Mouse (Mus musculus) CH12.LX (cell line): ENCODE data around the gene Igfbp2. TPM values are rescaled to one million over a fixed set of nuclear protein-coding genes. Genes with fewer than 3 reads are reported as not detected.
A peak's percentile ranks its signal among the peaks of the same experiment; 100 is the strongest.

Source experiments
- DNase-seq: peaks from one replicate; pipeline ENCODE4 v3.0.0-alpha.2; 2013; ENCODE audit errors: extremely low read depth
- H3K27ac ChIP-seq: 2 replicates; pipeline ENCODE4 v1.5.1; 2012; ENCODE audit warnings: low read depth, mild to moderate bottlenecking, control low read depth, moderate library complexity; ENCODE audit not compliant: insufficient read depth
- H3K27me3 ChIP-seq: replicated peaks from 2 replicates; pipeline ENCODE3; 2012; ENCODE audit warnings: inconsistent platforms
- H3K36me3 ChIP-seq, 2 experiments: replicated peaks in 1 of 2; 2 replicates each; pipeline versions ENCODE3 to v1.6.1; 2012; ENCODE audit warnings: inconsistent platforms in 1 of 2, low read length in 1 of 2, mild to moderate bottlenecking in 1 of 2, mixed read lengths in 1 of 2, moderate library complexity in 1 of 2; ENCODE audit not compliant: control insufficient read depth in 1 of 2, insufficient read depth in 1 of 2
- H3K4me1 ChIP-seq, 2 experiments: 2 replicates each; pipeline ENCODE4 v1.6.1; 2012; ENCODE audit warnings: inconsistent platforms in 1 of 2, moderate library complexity in 1 of 2; ENCODE audit not compliant: insufficient read depth in 2 of 2, control insufficient read depth in 1 of 2
- H3K4me2 ChIP-seq: 2 replicates; pipeline ENCODE4 v1.6.1; 2012; ENCODE audit warnings: low read depth, mild to moderate bottlenecking, control low read depth; ENCODE audit not compliant: poor library complexity, insufficient read depth, severe bottlenecking
- H3K4me3 ChIP-seq, 3 experiments: fragments of 150-350 bp in 1 of 3; sonication (generic) in 1 of 3; replicated peaks in 1 of 3; 2 replicates each; pipeline versions ENCODE3 to v1.5.1; 2011 to 2012; ENCODE audit warnings: low read depth in 2 of 3, low read length in 2 of 3, mild to moderate bottlenecking in 2 of 3, moderate library complexity in 2 of 3, control low read depth in 1 of 3, improper control_type of control experiment in 1 of 3, inconsistent platforms in 1 of 3, mixed read lengths in 1 of 3; ENCODE audit not compliant: poor library complexity in 1 of 3
- H3K79me2 ChIP-seq: replicated peaks from 2 replicates; pipeline ENCODE4 v1.6.1; 2012; ENCODE audit warnings: mild to moderate bottlenecking, moderate library complexity; ENCODE audit not compliant: control insufficient read depth, poor library complexity, insufficient read depth, severe bottlenecking; ENCODE audit errors: extremely low read depth
- H3K9ac ChIP-seq: 2 replicates; pipeline ENCODE4 v1.6.1; 2012; ENCODE audit warnings: low read depth, mild to moderate bottlenecking, control low read depth, moderate library complexity; ENCODE audit not compliant: insufficient read depth
- H3K9me3 ChIP-seq: replicated peaks from 2 replicates; pipeline ENCODE3; 2012; ENCODE audit warnings: low read length, inconsistent platforms, mixed read lengths
- BHLHE40 ChIP-seq: IDR thresholded peaks from 2 replicates; pipeline ENCODE4 v1.6.1; 2011; ENCODE audit warnings: mild to moderate bottlenecking, low read depth, low read length, improper control_type of control experiment
- CHD1 ChIP-seq: IDR thresholded peaks from 2 replicates; pipeline ENCODE4 v1.6.1; 2012; ENCODE audit warnings: low read depth, low read length, improper control_type of control experiment, inconsistent platforms
- CHD2 ChIP-seq: IDR thresholded peaks from 2 replicates; pipeline ENCODE4 v1.6.1; 2011; ENCODE audit warnings: low read length, improper control_type of control experiment
- CTCF ChIP-seq, 2 experiments: IDR thresholded peaks in 1 of 2; conservative IDR thresholded peaks in 1 of 2; 2 replicates each; pipeline ENCODE4 v1.5.1; 2011 to 2012; ENCODE audit warnings: low read depth in 2 of 2, low read length in 2 of 2, improper control_type of control experiment in 1 of 2, inconsistent platforms in 1 of 2, mild to moderate bottlenecking in 1 of 2, moderate library complexity in 1 of 2
- E2F4 ChIP-seq: IDR thresholded peaks from 2 replicates; pipeline ENCODE4 v1.6.1; 2011; ENCODE audit warnings: low read depth, low read length, improper control_type of control experiment; ENCODE audit not compliant: insufficient replicate concordance
- ELF1 ChIP-seq: IDR thresholded peaks from 2 replicates; pipeline ENCODE4 v1.6.1; 2014; ENCODE audit warnings: low read depth, mild to moderate bottlenecking, inconsistent platforms, low read length, improper control_type of control experiment
- EP300 ChIP-seq: IDR thresholded peaks from 2 replicates; pipeline ENCODE4 v1.6.1; 2011; ENCODE audit warnings: low read length, improper control_type of control experiment
- ETS1 ChIP-seq: conservative IDR thresholded peaks from 2 replicates; pipeline ENCODE4 v1.6.1; 2012; ENCODE audit warnings: low read depth, mild to moderate bottlenecking, inconsistent platforms, low read length, improper control_type of control experiment, moderate library complexity
- GABPA ChIP-seq: IDR thresholded peaks from 2 replicates; pipeline ENCODE4 v1.6.1; 2012; ENCODE audit warnings: low read depth, low read length, improper control_type of control experiment, inconsistent platforms; ENCODE audit not compliant: insufficient replicate concordance
- HCFC1 ChIP-seq: IDR thresholded peaks from 2 replicates; pipeline ENCODE4 v1.6.1; 2012; ENCODE audit warnings: low read depth, mild to moderate bottlenecking, inconsistent platforms, low read length, improper control_type of control experiment
- IRF4 ChIP-seq: IDR thresholded peaks from 2 replicates; pipeline ENCODE4 v1.6.1; 2014; ENCODE audit warnings: low read depth, mild to moderate bottlenecking, inconsistent platforms, low read length, improper control_type of control experiment
- JUN ChIP-seq: IDR thresholded peaks from 2 replicates; pipeline ENCODE4 v1.6.1; 2011; ENCODE audit warnings: low read depth, mild to moderate bottlenecking, low read length, improper control_type of control experiment, moderate library complexity; ENCODE audit not compliant: insufficient read depth
- JUND ChIP-seq: conservative IDR thresholded peaks from 2 replicates; pipeline ENCODE4 v1.6.1; 2011; ENCODE audit warnings: low read depth, low read length, improper control_type of control experiment
- KAT2A ChIP-seq: IDR thresholded peaks from 2 replicates; pipeline ENCODE4 v1.6.1; 2012; ENCODE audit warnings: low read length, improper control_type of control experiment, inconsistent platforms; ENCODE audit not compliant: insufficient replicate concordance
- MAFK ChIP-seq: IDR thresholded peaks from 2 replicates; pipeline ENCODE4 v1.6.1; 2011; ENCODE audit warnings: low read length, improper control_type of control experiment; ENCODE audit not compliant: insufficient replicate concordance
- MAX ChIP-seq: IDR thresholded peaks from 2 replicates; pipeline ENCODE4 v1.6.1; 2011; ENCODE audit warnings: low read length, improper control_type of control experiment
- MAZ ChIP-seq: IDR thresholded peaks from 2 replicates; pipeline ENCODE4 v1.6.1; 2012; ENCODE audit warnings: low read depth, mild to moderate bottlenecking, inconsistent platforms, low read length, improper control_type of control experiment, moderate library complexity
- MEF2A ChIP-seq: IDR thresholded peaks from 2 replicates; pipeline ENCODE4 v1.6.1; 2014; ENCODE audit warnings: low read depth, mild to moderate bottlenecking, inconsistent platforms, low read length, improper control_type of control experiment, borderline replicate concordance
- MXI1 ChIP-seq: IDR thresholded peaks from 2 replicates; pipeline ENCODE4 v1.6.1; 2011; ENCODE audit warnings: mild to moderate bottlenecking, low read depth, low read length, improper control_type of control experiment
- NELFE ChIP-seq: IDR thresholded peaks from 2 replicates; pipeline ENCODE4 v1.6.1; 2011; ENCODE audit warnings: low read depth, low read length, improper control_type of control experiment
- NRF1 ChIP-seq: IDR thresholded peaks from 2 replicates; pipeline ENCODE4 v1.6.1; 2014; ENCODE audit warnings: low read depth, mild to moderate bottlenecking, inconsistent platforms, low read length, improper control_type of control experiment, moderate library complexity
- PAX5 ChIP-seq: IDR thresholded peaks from 2 replicates; pipeline ENCODE4 v1.6.1; 2012; ENCODE audit warnings: low read length, inconsistent platforms, mixed read lengths
- POLR2A ChIP-seq: IDR thresholded peaks from 2 replicates; pipeline ENCODE4 v1.6.1; 2011; ENCODE audit warnings: low read depth, mild to moderate bottlenecking, improper control_type of control experiment, low read length
- RAD21 ChIP-seq: IDR thresholded peaks from 2 replicates; pipeline ENCODE4 v1.6.1; 2011; ENCODE audit warnings: low read depth, mild to moderate bottlenecking, low read length, improper control_type of control experiment, moderate library complexity
- RCOR1 ChIP-seq: conservative IDR thresholded peaks from 2 replicates; pipeline ENCODE4 v1.6.1; 2012; ENCODE audit warnings: low read depth, mild to moderate bottlenecking, inconsistent platforms, low read length, improper control_type of control experiment
- SMC3 ChIP-seq: IDR thresholded peaks from 2 replicates; pipeline ENCODE4 v1.6.1; 2011; ENCODE audit warnings: low read depth, low read length, improper control_type of control experiment
- TCF12 ChIP-seq: IDR thresholded peaks from 2 replicates; pipeline ENCODE4 v1.6.1; 2014; ENCODE audit warnings: low read depth, mild to moderate bottlenecking, inconsistent platforms, low read length, improper control_type of control experiment
- UBTF ChIP-seq: IDR thresholded peaks from 2 replicates; pipeline ENCODE4 v1.6.1; 2012; ENCODE audit warnings: low read depth, mild to moderate bottlenecking, inconsistent platforms, low read length, improper control_type of control experiment, moderate library complexity
- USF2 ChIP-seq: conservative IDR thresholded peaks from 2 replicates; pipeline ENCODE4 v1.6.1; 2011; ENCODE audit warnings: low read depth, low read length, improper control_type of control experiment
- ZC3H11A ChIP-seq: IDR thresholded peaks from 2 replicates; pipeline ENCODE4 v1.6.1; 2012; ENCODE audit warnings: low read depth, mild to moderate bottlenecking, inconsistent platforms, low read length, improper control_type of control experiment
- ZKSCAN1 ChIP-seq: IDR thresholded peaks from 2 replicates; pipeline ENCODE4 v1.6.1; 2012; ENCODE audit warnings: low read depth, inconsistent platforms, low read length, improper control_type of control experiment, borderline replicate concordance
- ZMIZ1 ChIP-seq: IDR thresholded peaks from 2 replicates; pipeline ENCODE4 v1.6.1; 2012; ENCODE audit warnings: low read depth, mild to moderate bottlenecking, inconsistent platforms, low read length, improper control_type of control experiment
- ZNF384 ChIP-seq: IDR thresholded peaks from 2 replicates; pipeline ENCODE4 v1.6.1; 2012; ENCODE audit warnings: low read depth, low read length, improper control_type of control experiment, inconsistent platforms
- dilution Hi-C: fragments of 300-500 bp; cut with MboI; formaldehyde crosslinking; loops from 2 replicates; pipeline ENCODE4 v1.14.3; 2020; ENCODE audit warnings: low sequenced_read_pairs; ENCODE audit not compliant: extremely low pct_unique_long_range_greater_than_20kb, extremely low pct_ligation_motif_present
- in situ Hi-C: fragments of 300-500 bp; cut with MboI; formaldehyde crosslinking; loops from 3 replicates; pipeline ENCODE4 v1.14.3; 2019; ENCODE audit warnings: low sequenced_read_pairs, low pct_ligation_motif_present, low pct_unique_long_range_greater_than_20kb, mixed read lengths
- polyA plus RNA-seq: library from polyadenylated mRNA; unstranded; fragments of >175 nt; gene quantifications from 2 replicates; pipeline ENCODE4 v1.2.1, GENCODE M21; 2012; ENCODE audit warnings: low read depth; ENCODE audit not compliant: insufficient read length
- total RNA-seq, 2 experiments: library from RNA; depleted of rRNA; stranded (reverse); fragments of 300-350 nt in 1 of 2; fragments of >200 nt in 1 of 2; gene quantifications; 2 replicates each; pipeline ENCODE4 v1.2.3; 2012 to 2014

Igfbp2 gene
- total and polyA plus RNA-seq, 3 experiments = 294 to 662 (median 350) TPM

GRCm38 (mm10) chr1:72819995-72820394, 4.3 kb upstream of the Igfbp2 start:
- peaks cover 20% of the 10 kb centered on the region for H3K27me3 ChIP-seq
- no peak overlapping the region for H3K9ac ChIP-seq
- no peak for DNase-seq
- no peak overlapping the region for H3K27ac ChIP-seq
- no peak overlapping the region for H3K4me2 ChIP-seq
- dilution Hi-C loops = no loop called here
- peaks cover 4% of the 10 kb centered on the region; the same call in 1 of the 2 replicates for H3K79me2 ChIP-seq
- H3K9me3 ChIP-seq = no peaks in the 10 kb centered on the region
- no peak overlapping the region for H3K4me3 ChIP-seq
- H3K36me3 ChIP-seq = no peaks in the 10 kb centered on the region
- in situ Hi-C loops = no loop called here
- H3K4me1 ChIP-seq = peaks cover 4 to 17% of the 10 kb centered on the region in 2 experiments
- no peak for TF ChIP-seq RAD21
- TF ChIP-seq MAFK = peak; percentile 61
- TF ChIP-seq EP300 = no peak
- TF ChIP-seq ETS1 = no peak
- TF ChIP-seq JUND = no peak
- TF ChIP-seq SMC3 = no peak

GRCm38 (mm10) chr1:72822893-72823292, 1.4 kb upstream of the Igfbp2 start:
- peaks cover 4 to 26% of the 10 kb centered on the region in 2 experiments for H3K4me1 ChIP-seq
- H3K9ac ChIP-seq = peak overlapping the region; percentile 42
- in situ Hi-C loops = no loop called here
- DNase-seq = peak; percentile 94
- no peaks in the 10 kb centered on the region for H3K9me3 ChIP-seq
- peaks cover 18% of the 10 kb centered on the region for H3K27me3 ChIP-seq
- H3K79me2 ChIP-seq = peaks cover 28% of the 10 kb centered on the region
- H3K4me2 ChIP-seq = peak overlapping the region; percentile 81
- H3K27ac ChIP-seq = peak overlapping the region; percentile 87; the same call in 1 of the 2 replicates
- H3K4me3 ChIP-seq = no peak overlapping the region
- dilution Hi-C loops = no loop called here
- no peaks in the 10 kb centered on the region for H3K36me3 ChIP-seq
- TF ChIP-seq CHD1 (no peak), USF2 (no peak), JUN (peak; percentile 70), SMC3 (peak; percentile 36), NELFE (0 out of 2 replicates have a peak, but pooled peaks have one; percentile 25), POLR2A (no peak), E2F4 (0 out of 2 replicates have a peak, but pooled peaks have one; percentile 20), ZKSCAN1 (no peak), HCFC1 (no peak; the same call in 1 of the 2 replicates), GABPA (no peak), MEF2A (peak; percentile 64; the same call in 1 of the 2 replicates), CHD2 (peak; percentile 60), KAT2A (0 out of 2 replicates have a peak, but pooled peaks have one; percentile 41), TCF12 (peak; percentile 65), MAFK (peak; percentile 82), ELF1 (no peak), UBTF (no peak), MXI1 (no peak), ZNF384 (peak; percentile 95), ZMIZ1 (no peak), MAX (peak; percentile 61; the same call in 1 of the 2 replicates), NRF1 (no peak), BHLHE40 (peak; percentile 69), RCOR1 (no peak), MAZ (peak; percentile 54; the same call in 1 of the 2 replicates), CTCF (conservative IDR thresholded peaks at IDR 0.05 in 1 of 2, IDR thresholded peaks at IDR 0.05 in 1 of 2; ENCODE audit: low read depth in 2 of 2, low read length in 2 of 2) (no peak), PAX5 (no peak), JUND (peak; percentile 83), IRF4 (peak; percentile 96), ZC3H11A (no peak)
